Mouse (Mus musculus): ENCODE data around the gene Dbn1.

DNA sequence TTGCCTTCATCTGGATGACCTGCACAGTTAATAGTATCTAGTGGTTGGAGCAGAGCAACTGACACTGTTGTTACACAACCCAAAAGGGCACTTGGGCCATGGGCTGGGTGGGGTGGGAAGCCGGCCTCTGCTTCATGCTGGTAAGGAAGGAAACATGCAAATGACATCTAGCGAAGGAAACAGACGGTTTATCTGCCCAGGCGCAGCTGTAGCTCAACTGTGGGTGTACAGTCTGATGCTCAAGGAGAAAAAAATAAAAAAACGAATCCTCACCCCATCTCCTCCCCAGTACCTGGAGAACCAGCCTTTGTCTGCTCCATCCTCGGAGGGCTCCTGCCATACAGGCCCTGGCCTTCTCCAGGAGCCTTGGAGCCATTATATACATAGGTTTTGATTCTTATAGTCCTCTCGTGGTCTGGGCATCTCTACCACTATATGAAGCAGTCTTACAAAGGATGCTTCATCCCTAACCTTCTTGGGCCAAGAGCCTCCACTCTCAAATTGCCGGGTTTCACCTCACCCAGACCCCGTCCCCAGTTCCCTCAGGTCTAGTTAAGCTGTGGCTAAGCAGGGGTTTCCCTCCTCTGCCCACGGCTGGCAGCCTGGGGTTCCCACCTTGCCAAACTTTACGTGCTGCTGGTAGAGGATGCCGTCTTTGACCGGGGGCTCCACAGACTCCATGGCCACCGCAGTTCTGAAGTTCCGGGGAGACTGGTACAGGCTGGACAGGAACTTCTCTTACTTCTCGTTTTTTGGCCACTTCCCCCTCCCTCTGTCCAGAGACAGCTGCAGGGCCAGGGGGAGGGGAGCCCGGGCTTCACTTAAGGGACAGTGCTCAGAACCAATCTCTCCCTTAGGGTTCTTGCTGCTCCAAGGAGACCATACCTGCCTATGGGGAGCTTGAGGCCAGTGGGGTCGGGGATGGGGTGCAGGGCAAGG is 40.2 kb upstream of the Dbn1 start:
- TF ChIP-seq EP300 (IDR thresholded peaks at IDR 0.05): no peak
- TF ChIP-seq CTCF (IDR thresholded peaks at IDR 0.05): no peak
